Mouse (Mus musculus) forebrain, embryonic 15.5 days (tissue): ENCODE data around the gene Ddx27. TPM values are rescaled to one million over a fixed set of nuclear protein-coding genes. Genes with fewer than 3 reads are reported as not detected.
A peak's percentile ranks its signal among the peaks of the same experiment; 100 is the strongest.
"Not testable (repeated sequence)": the region's sequence is repeated elsewhere in the genome, so short reads cannot be mapped to it uniquely, and the experiment has no call there.

ENCODE experiments used
- ATAC-seq: fragments of 200-750 bp; cut with Nextera tagmentation; replicated peaks from 2 replicates; pipeline ENCODE4 v1.8.0; 2017; ENCODE audit warnings: mild to moderate bottlenecking, moderate TSS enrichment, moderate library complexity
- H3K27ac ChIP-seq: fragments of 300-500 bp; sonication (generic); replicated peaks from 2 replicates; pipeline ENCODE4 v1.5.1; 2015; ENCODE audit warnings: mild to moderate bottlenecking, inconsistent platforms
- H3K27me3 ChIP-seq: fragments of 300-500 bp; sonication (generic); 2 replicates; pipeline ENCODE4 v1.6.1; 2015; ENCODE audit warnings: inconsistent platforms
- H3K36me3 ChIP-seq: fragments of 300-500 bp; sonication (generic); 2 replicates; pipeline ENCODE4 v1.6.1; 2015; ENCODE audit warnings: mild to moderate bottlenecking, inconsistent platforms
- H3K4me1 ChIP-seq: fragments of 300-500 bp; sonication (generic); 2 replicates; pipeline ENCODE4 v1.6.1; 2015; ENCODE audit warnings: inconsistent platforms
- H3K4me2 ChIP-seq: fragments of 300-500 bp; sonication (generic); replicated peaks from 2 replicates; pipeline ENCODE4 v1.6.1; 2015; ENCODE audit warnings: mild to moderate bottlenecking, inconsistent platforms
- H3K4me3 ChIP-seq: fragments of 300-500 bp; sonication (generic); 2 replicates; pipeline ENCODE4 v1.5.1; 2015; ENCODE audit warnings: mild to moderate bottlenecking, inconsistent platforms
- H3K9ac ChIP-seq: fragments of 300-500 bp; sonication (generic); replicated peaks from 2 replicates; pipeline ENCODE4 v1.6.1; 2015; ENCODE audit warnings: mild to moderate bottlenecking, inconsistent platforms
- H3K9me3 ChIP-seq: fragments of 300-500 bp; sonication (generic); 2 replicates; pipeline ENCODE4 v1.6.1; 2016; ENCODE audit warnings: inconsistent platforms
- WGBS: fragments of 180-500 bp; shearing (Covaris S2); methylation state at CpG from one replicate; pipeline ENCODE4 v1.1.7; 2015; ENCODE audit warnings: mixed read lengths; 5-methylcytosine and 5-hydroxymethylcytosine counted together
- polyA plus RNA-seq: library from polyadenylated mRNA; unstranded; fragments of >200 nt; fragmentation: Nextera tagmentation; extraction: Ambion mirVana; gene quantifications from 2 replicates; pipeline ENCODE4 v1.2.1, GENCODE M21; 2015

Ddx27 gene
- polyA plus RNA-seq, 1 experiment from 2014 or later = 41.3 TPM

DNA sequence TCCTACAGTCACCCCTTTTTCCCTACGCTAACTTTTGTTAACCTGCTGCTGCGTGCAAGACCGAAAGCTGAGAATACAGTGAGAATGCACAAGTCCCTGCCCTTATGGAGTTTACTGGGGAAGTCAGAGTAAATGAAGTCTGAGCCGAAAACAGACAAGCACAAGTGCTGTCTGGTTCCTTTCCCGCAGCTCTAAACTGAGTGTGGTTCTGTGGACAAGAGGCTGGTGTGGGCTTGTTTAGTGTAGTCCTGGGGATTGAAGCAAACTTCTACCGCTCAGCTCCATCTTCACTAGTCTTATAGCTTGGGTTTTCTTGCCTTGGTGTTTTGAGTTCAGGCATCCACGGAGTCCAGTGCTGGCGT lies 18.5 kb upstream of the Ddx27 start:
- Histone ChIP-seq H3K9ac (peak overlapping the region; percentile 55), H3K27me3 (0 out of 2 replicates have a peak, but pooled peaks cover 4% of the 10 kb centered on the region), H3K4me2 (peak overlapping the region; percentile 53), H3K4me1 (peaks cover 37% of the 10 kb centered on the region), H3K36me3 (no peaks in the 10 kb centered on the region), H3K27ac (peak overlapping the region; percentile 95), H3K4me3 (peak overlapping the region; percentile 80), H3K9me3 (no peaks in the 10 kb centered on the region)
- peak; percentile 28 for ATAC-seq
- WGBS = 36% methylated on average over 8 of the region's 8 CpGs

DNA sequence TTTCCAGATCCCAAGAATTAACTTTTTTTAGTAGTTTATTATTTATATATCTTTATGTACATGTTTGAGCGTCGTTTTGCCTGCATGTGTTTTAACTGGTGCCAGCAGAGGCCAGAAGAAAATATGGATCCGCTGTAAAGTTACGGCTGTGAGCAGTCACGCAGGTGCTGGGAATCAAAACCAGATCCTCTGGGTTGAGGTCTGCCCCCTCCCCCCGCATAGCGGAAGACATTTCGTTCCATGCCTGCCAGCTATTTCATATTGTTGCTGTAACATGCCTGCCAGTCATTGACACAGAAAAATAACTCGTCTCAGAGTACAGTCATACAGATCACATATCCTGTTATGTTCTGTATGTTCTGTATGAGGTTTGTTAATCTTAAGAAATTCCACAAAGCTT lies 13.5 kb upstream of the Ddx27 start:
- no peak for ATAC-seq
- H3K4me2 ChIP-seq = no peak overlapping the region
- WGBS = 84% methylated on average over 9 of the region's 9 CpGs

DNA sequence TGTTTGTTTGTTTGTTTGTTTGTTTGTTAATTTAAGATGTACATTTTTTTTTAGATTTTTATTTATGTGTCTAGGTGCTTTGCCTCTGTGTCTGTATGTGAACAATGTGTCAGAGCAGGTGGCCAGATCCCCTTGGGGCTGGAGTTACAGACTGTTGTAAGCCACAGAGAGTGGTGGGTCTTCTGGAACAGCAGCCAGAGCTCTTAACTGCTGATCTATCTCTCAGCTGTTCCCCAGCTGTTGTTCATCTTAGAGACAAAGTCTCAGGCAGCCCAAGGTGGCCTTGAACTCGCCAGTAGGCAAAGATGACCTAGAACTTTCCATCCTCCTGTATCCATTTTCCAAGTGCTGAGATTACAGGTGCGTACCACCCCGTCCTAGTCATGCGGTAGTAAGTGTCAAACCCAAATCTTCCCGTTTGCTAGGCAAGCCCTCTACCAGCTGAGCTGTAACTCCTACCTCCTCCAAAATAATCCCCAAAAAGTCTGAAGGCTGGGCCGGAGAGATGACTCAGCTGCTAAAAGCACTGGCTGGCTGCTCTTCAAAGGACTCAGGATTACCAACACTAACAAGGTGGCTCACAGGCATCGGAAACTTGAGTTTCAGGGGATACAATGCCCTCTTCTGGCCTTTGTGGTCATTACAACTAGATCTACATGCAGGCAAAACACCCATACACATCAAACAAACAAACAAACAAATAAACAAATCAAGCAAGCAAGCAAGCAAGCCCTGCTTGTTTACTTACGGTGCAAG lies 10.7 kb upstream of the Ddx27 start:
- ATAC-seq = no peak
- WGBS = 46% methylated on average over 8 of the region's 8 CpGs
- H3K36me3 ChIP-seq = no peaks in the 10 kb centered on the region
- no peaks in the 10 kb centered on the region for H3K9me3 ChIP-seq
- H3K4me3 ChIP-seq = no peak overlapping the region
- 0 out of 2 replicates have a peak, but pooled peaks cover 4% of the 10 kb centered on the region for H3K27me3 ChIP-seq
- H3K27ac ChIP-seq = no peak overlapping the region
- H3K4me2 ChIP-seq = no peak overlapping the region
- H3K4me1 ChIP-seq = no peaks in the 10 kb centered on the region
- H3K9ac ChIP-seq = no peak overlapping the region

More for the DNA sequence above, 13.5 kb upstream of the Ddx27 start:
- Histone ChIP-seq H3K4me1 (peaks cover 4% of the 10 kb centered on the region), H3K4me3 (no peak overlapping the region), H3K36me3 (no peaks in the 10 kb centered on the region), H3K9me3 (no peaks in the 10 kb centered on the region), H3K27ac (no peak overlapping the region), H3K9ac (no peak overlapping the region), H3K27me3 (0 out of 2 replicates have a peak, but pooled peaks cover 4% of the 10 kb centered on the region)

DNA sequence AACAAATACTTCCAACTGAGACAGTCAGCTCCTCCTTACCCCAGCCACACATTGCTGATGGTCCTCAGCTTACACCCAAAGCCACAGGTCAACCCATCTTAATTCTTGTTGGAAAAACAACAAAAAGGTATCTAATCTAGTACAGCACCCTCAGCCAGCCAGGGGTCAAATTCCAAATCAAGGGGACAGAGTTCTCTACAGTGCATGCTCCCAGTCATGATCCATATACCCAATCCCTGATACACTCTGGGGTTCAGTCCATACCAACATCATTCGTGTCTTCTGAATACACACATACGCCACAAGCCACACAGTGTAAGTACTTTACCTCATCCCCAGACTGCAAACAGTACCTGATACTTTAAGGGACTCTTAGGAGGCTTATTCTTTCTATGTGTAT lies 8.6 kb upstream of the Ddx27 start:
- Histone ChIP-seq H3K4me2 (no peak overlapping the region), H3K27me3 (no peaks in the 10 kb centered on the region), H3K36me3 (no peaks in the 10 kb centered on the region), H3K9me3 (no peaks in the 10 kb centered on the region), H3K4me3 (no peak overlapping the region), H3K27ac (no peak overlapping the region), H3K9ac (no peak overlapping the region), H3K4me1 (no peaks in the 10 kb centered on the region)
- WGBS = 86% methylated on average over 2 of the region's 2 CpGs
- no peak for ATAC-seq

DNA sequence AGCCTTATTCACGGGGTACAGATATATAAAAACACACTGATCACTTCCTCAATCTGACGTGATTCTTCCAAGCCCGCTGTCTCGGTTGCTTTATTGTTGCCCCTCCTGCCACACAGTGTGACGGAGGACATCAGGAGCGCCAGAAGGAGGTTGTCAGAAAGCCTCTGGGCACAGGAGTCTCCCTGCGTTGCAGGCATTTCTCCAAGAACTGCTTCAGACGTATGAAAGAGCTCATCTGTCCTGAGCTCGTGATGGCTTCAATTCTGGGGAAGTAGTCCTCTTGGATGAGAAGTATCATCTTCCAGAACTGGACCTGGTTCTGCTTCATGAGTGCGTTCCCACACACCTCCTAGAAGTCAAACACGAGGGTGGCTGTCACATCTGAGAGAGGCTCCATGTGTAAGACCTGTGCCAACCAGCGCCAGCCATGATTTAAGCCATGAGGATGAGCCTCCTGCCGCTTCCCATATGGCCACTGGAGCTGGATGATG lies 7.9 kb upstream of the Ddx27 start:
- Histone ChIP-seq H3K9ac (no peak overlapping the region), H3K27me3 (no peaks in the 10 kb centered on the region), H3K9me3 (no peaks in the 10 kb centered on the region), H3K36me3 (no peaks in the 10 kb centered on the region), H3K4me1 (no peaks in the 10 kb centered on the region), H3K4me3 (no peak overlapping the region), H3K4me2 (no peak overlapping the region), H3K27ac (no peak overlapping the region)
- 75% methylated on average over 13 of the region's 13 CpGs for WGBS
- no peak for ATAC-seq

DNA sequence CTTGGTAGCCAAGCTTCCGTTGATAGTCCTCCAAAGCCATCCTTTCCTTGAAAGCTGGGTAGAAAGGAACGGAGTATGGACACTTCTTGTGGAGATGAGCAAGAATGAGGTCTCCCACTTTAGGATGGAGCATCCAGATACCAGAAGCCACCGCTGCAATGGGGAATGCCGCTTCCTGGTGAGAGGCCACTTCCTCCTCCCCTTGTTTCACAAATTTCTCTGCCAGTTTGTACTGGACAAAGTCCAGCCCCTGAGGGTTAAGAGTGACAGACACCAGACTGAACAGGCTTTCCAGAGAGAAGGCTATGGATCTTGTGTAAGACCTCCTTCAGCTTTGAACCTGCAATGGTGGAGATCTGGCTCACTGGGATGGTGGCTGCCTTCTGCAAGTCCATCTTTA lies 7.4 kb upstream of the Ddx27 start:
- 81% methylated on average over 4 of the region's 4 CpGs for WGBS
- H3K36me3 ChIP-seq, H3K9me3 ChIP-seq, H3K4me2 ChIP-seq, H3K4me1 ChIP-seq, H3K27ac ChIP-seq, H3K9ac ChIP-seq, H3K27me3 ChIP-seq, ATAC-seq, H3K4me3 ChIP-seq: not testable (repeated sequence)

DNA sequence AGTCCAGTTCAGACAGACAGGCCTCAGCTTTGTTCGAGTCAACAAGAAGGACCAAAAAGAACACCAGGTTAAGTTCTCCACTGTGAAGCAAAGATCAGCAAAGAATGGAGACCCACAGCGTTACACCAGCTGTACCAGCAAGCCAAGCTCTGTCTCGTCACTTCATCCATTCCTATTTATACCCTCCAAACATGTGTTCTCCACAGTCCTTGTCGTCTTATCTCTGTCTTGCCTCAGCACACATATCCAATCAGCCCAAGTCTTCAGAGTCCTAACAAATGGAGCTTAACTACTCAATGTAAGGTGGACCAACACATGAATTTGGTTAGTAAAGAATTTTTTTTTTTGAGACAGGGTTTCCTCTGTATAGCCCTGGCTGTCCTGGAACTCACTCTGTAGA lies 5.5 kb upstream of the Ddx27 start:
- no peak for ATAC-seq

DNA sequence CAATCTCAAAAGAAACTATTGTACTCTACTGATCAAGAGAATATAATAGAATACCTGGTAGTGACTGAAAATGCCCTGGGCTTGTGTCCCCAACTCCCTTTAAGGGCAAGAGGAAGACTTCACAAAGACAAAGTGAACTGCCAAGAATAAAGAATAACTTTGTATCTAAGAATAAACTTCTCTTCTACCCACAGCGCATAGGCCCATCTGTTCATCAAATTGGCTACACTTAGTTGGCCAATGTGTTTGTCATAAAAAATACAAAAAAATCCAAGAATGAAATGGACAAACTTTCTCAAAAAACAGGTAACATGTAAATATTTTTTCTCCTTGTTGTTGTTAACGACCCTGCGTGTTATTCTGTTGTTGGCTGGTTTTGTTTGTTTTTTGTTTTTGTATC lies 4.4 kb upstream of the Ddx27 start:
- peaks cover 5% of the 10 kb centered on the region for H3K4me1 ChIP-seq
- no peak overlapping the region for H3K4me2 ChIP-seq
- no peak overlapping the region for H3K4me3 ChIP-seq
- no peaks in the 10 kb centered on the region for H3K36me3 ChIP-seq
- no peaks in the 10 kb centered on the region for H3K9me3 ChIP-seq
- no peaks in the 10 kb centered on the region for H3K27me3 ChIP-seq
- no peak for ATAC-seq
- WGBS = 86% methylated on average over 3 of the region's 3 CpGs
- no peak overlapping the region for H3K27ac ChIP-seq
- no peak overlapping the region for H3K9ac ChIP-seq

More for the DNA sequence above, 5.5 kb upstream of the Ddx27 start:
- Histone ChIP-seq H3K4me3 (no peak overlapping the region), H3K27ac (no peak overlapping the region), H3K4me1 (peaks cover under 1% of the 10 kb centered on the region), H3K9me3 (no peaks in the 10 kb centered on the region), H3K36me3 (no peaks in the 10 kb centered on the region), H3K9ac (no peak overlapping the region), H3K27me3 (no peaks in the 10 kb centered on the region), H3K4me2 (no peak overlapping the region)
- WGBS = 76% methylated on average over 4 of the region's 4 CpGs

DNA sequence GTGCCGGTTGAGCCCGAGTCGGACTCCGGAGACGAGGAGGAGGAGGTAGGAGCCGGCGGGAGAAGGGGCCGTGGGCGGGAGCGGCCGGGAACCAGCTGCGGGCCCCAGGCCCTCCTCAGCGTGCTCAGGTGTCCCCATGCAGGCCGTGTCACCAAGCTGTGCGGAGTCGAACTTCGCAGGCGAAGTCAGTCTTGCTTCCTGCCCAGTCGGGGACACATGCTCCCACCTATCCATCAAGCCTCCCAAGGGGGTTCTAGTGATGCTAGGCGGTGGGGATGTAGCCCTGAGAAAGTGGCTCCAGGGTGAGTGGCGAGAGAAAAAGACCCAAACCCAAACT lies 357 bp downstream of the Ddx27 start:
- Histone ChIP-seq H3K36me3 (peaks cover 22% of the 10 kb centered on the region), H3K27me3 (no peaks in the 10 kb centered on the region), H3K9me3 (no peaks in the 10 kb centered on the region), H3K9ac (peak overlapping the region; percentile 78), H3K4me1 (peaks cover 25% of the 10 kb centered on the region), H3K4me3 (peak overlapping the region; percentile 95), H3K27ac (peak overlapping the region; percentile 80; the same call in 1 of the 2 replicates), H3K4me2 (peak overlapping the region; percentile 93)
- 0% methylated on average over 18 of the region's 21 CpGs for WGBS
- peak; percentile 78 for ATAC-seq

DNA sequence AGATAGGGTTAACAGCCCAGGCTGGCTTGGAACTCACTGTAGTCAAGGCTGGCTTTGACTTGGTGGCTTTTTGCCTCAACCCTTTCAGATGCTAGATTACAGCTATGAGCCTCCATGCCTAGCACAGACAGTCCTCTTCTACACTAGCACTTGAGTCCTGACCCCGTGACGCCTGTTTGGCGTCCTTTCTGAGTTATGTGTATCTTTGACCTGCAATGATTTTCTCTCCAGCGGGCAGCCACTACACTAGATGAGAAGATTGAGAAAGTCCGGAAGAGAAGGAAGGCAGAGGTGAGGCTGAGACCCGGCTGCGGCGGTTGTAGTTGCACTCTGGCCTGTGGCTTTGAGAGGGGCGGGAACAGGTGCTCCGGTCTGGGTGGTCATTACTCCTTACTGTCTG lies 4.4 kb downstream of the Ddx27 start:
- Histone ChIP-seq H3K9ac (no peak overlapping the region), H3K27ac (no peak overlapping the region), H3K9me3 (no peaks in the 10 kb centered on the region), H3K4me3 (no peak overlapping the region), H3K36me3 (peaks cover 56% of the 10 kb centered on the region), H3K4me1 (peaks cover 25% of the 10 kb centered on the region), H3K4me2 (no peak overlapping the region), H3K27me3 (no peaks in the 10 kb centered on the region)
- no peak for ATAC-seq
- 94% methylated on average over 10 of the region's 10 CpGs for WGBS

DNA sequence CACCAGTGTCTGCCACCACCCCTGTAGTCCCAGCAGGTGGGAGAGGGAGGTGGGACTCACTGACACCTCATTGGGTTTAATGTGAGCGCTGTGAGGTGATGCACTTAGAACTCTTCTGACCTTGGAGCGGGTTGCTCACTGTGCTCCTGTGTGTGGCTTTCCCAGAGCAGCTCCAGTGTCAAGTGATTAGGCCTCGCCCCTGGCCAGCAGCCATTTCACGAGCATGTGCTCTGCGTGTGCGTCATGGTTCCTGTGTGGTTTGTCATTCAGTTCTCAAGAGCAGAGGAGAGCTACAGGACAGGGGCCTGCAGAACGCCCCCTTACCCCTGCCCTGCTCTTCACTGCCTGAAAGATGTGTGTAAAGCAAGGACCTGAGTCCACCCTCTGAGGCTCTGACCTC lies 13.6 kb downstream of the Ddx27 start:
- Histone ChIP-seq H3K27ac (no peak overlapping the region), H3K27me3 (no peaks in the 10 kb centered on the region), H3K9ac (no peak overlapping the region), H3K9me3 (no peaks in the 10 kb centered on the region), H3K4me3 (no peak overlapping the region), H3K36me3 (peaks cover 81% of the 10 kb centered on the region), H3K4me2 (no peak overlapping the region), H3K4me1 (no peaks in the 10 kb centered on the region)
- ATAC-seq = no peak
- 94% methylated on average over 7 of the region's 7 CpGs for WGBS

DNA sequence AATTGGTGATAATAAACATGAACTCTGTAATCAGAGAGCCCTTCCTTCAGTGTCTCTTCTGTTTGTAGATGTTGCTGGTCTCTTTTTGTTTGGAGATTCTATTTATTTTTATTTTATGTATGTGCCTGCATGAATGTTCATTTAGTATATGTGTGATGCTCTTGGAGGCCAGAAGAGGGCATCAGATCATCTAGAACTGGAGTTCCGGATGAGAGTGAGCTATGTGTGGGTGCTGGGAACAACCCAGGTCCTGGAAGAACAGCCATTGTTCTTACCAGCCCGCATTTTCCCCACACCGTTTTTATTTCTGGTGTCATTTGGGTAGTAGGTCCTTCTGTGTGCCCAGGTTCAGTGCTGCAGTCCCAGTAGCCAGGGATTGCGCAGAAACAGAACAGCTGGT lies 15.5 kb downstream of the Ddx27 start:
- Histone ChIP-seq H3K9me3 (no peaks in the 10 kb centered on the region), H3K9ac (no peak overlapping the region), H3K36me3 (peaks cover 85% of the 10 kb centered on the region), H3K27me3 (no peaks in the 10 kb centered on the region), H3K4me1 (no peaks in the 10 kb centered on the region), H3K27ac (no peak overlapping the region), H3K4me3 (no peak overlapping the region), H3K4me2 (no peak overlapping the region)
- WGBS = 90% methylated on average over 4 of the region's 4 CpGs
- ATAC-seq = no peak

DNA sequence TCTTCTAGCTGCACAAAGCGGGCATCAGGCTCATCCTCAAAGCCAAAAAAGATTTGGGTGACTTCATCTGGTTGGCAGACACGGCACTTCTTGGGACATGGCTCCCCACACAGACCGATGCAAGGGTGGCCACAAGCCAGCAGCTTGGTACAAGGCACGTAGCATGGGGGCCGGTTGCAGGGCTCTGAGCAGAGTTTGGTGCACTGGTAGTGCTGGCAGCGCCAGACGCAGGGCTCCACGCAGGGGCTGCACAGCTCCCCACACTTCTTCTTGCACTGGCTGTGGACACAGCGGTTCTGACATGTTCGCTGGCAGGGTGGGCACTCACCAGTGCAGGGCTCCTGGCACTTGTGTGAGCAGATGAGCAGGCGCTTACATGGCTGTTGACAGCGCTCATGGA lies 22.7 kb downstream of the Ddx27 start:
- no peak overlapping the region for H3K9ac ChIP-seq
- H3K9me3 ChIP-seq = no peaks in the 10 kb centered on the region
- no peak overlapping the region for H3K4me2 ChIP-seq
- 95% methylated on average over 12 of the region's 12 CpGs for WGBS
- H3K27me3 ChIP-seq = no peaks in the 10 kb centered on the region
- no peaks in the 10 kb centered on the region for H3K4me1 ChIP-seq
- H3K4me3 ChIP-seq = no peak overlapping the region
- H3K27ac ChIP-seq = no peak overlapping the region
- ATAC-seq = no peak
- peaks cover 95% of the 10 kb centered on the region for H3K36me3 ChIP-seq
